Mouse (Mus musculus) olfactory bulb, adult 2 months (tissue): Measurements from ENCODE around the gene Slc7a1. TPM values are rescaled to one million over a fixed set of nuclear protein-coding genes. Genes with fewer than 3 reads are reported as not detected.

Experiments used
- H3K27ac ChIP-seq: fragments of 200-500 bp; 2 replicates; pipeline ENCODE4 v1.5.1; 2012; ENCODE audit warnings: low read depth, low read length; ENCODE audit not compliant: insufficient read depth
- H3K4me1 ChIP-seq: fragments of 200-500 bp; 2 replicates; pipeline ENCODE4 v1.6.1; 2012; ENCODE audit warnings: low read length; ENCODE audit not compliant: control insufficient read depth, insufficient read depth
- H3K4me3 ChIP-seq: fragments of 200-500 bp; 2 replicates; pipeline ENCODE4 v1.5.1; 2012; ENCODE audit warnings: mild to moderate bottlenecking, low read depth, low read length, moderate library complexity; ENCODE audit not compliant: insufficient read depth
- CTCF ChIP-seq: fragments of 200-500 bp; IDR thresholded peaks from 2 replicates; pipeline ENCODE4 v1.5.1; 2012; ENCODE audit warnings: low read depth, mild to moderate bottlenecking, low read length, moderate library complexity; ENCODE audit not compliant: insufficient read depth
- POLR2A ChIP-seq: fragments of 200-500 bp; IDR thresholded peaks from 2 replicates; pipeline ENCODE4 v1.6.1; 2012; ENCODE audit warnings: mild to moderate bottlenecking, low read depth, low read length, moderate library complexity; ENCODE audit not compliant: insufficient read depth
- WGBS: fragments of 180-500 bp; shearing (Covaris S2); methylation state at CpG from one replicate; pipeline ENCODE4 v1.1.7; 2018; 5-methylcytosine and 5-hydroxymethylcytosine counted together
- polyA plus RNA-seq: library from polyadenylated mRNA; stranded (reverse); fragments of >200 nt; gene quantifications from 2 replicates; pipeline ENCODE4 v1.2.4, GENCODE M21; 2012; ENCODE audit warnings: low replicate concordance; ENCODE audit not compliant: missing spikeins, insufficient read depth, insufficient read length

The Slc7a1 gene
- polyA plus RNA-seq, 1 experiment: not detected

DNA sequence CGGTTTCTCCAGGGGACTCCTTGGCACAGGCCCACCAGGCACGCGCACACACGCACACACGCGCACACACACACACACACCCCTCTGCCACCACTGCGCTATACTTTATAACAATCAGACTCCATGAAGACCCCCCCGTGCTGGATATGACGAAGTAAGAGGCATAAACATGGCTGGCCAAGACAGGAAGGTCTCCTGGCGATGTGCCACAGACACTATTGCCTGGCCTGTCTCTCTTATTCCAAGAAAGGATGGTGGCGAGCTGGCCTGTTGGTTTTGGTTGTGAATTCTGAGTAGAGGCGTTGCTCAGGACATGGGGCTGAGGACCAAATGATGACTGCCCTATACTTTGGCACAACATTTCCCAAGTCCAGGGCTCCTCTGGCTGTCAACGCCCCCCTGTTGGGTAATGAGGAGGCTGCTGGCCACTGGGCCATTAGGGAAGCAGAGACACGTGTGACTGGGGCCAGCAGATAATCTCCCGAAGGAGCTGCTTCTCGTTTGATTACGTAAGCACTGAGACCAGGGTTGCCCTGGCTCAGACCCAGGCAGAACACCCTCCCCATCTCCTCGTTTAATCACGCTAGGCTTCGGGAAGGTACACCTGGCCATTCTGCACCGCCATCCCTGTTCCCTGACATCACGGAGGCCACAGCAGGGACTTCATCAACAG lies 36.1 kb downstream of the Slc7a1 start:
- Histone ChIP-seq H3K4me3 (no peak overlapping the region), H3K4me1 (no peaks in the 10 kb centered on the region; the same call in 1 of the 2 replicates), H3K27ac (no peak overlapping the region)
- TF ChIP-seq POLR2A (no peak), CTCF (no peak)
- 83% methylated on average over 22 of the region's 22 CpGs for WGBS

DNA sequence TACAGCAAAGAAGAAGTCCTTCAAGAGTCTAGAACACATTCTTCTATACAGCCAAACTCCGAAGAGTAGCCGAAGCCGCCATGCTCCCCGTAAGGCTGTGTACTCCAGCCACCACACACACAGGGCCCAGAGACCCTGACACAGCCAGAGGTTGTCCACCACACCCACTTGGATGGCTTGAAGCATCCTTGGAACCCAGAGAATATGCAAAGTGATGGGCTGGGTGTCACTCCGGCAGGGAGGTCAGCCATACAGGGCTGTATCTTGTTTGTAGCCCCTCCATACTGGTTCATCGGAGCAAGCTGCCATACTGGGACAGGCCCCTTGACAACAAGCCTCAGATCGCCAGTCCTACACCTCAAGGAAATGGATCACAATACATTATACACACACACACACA lies 37.4 kb downstream of the Slc7a1 start:
- no peaks in the 10 kb centered on the region; the same call in 1 of the 2 replicates for H3K4me1 ChIP-seq
- 97% methylated on average over 7 of the region's 7 CpGs for WGBS
- H3K27ac ChIP-seq: no peak overlapping the region
- TF ChIP-seq POLR2A (no peak), CTCF (no peak)
- no peak overlapping the region for H3K4me3 ChIP-seq

DNA sequence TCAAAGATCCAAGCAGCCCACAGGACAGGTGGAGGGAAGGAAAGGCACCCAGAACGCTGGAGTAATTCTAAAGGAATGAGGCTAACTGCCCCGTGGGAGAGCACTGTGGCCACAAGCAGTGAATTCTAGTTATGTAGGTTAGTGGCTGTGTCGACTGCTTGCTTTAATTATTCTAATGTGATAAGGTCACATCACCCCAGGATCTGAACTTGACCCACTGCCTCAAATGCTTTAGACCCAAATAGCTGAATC lies 38.0 kb downstream of the Slc7a1 start:
- no peak overlapping the region for H3K27ac ChIP-seq
- no peak overlapping the region for H3K4me3 ChIP-seq
- TF ChIP-seq CTCF (no peak), POLR2A (no peak)
- no peaks in the 10 kb centered on the region; the same call in 1 of the 2 replicates for H3K4me1 ChIP-seq
- WGBS: 68% methylated on average over 3 of the region's 3 CpGs

DNA sequence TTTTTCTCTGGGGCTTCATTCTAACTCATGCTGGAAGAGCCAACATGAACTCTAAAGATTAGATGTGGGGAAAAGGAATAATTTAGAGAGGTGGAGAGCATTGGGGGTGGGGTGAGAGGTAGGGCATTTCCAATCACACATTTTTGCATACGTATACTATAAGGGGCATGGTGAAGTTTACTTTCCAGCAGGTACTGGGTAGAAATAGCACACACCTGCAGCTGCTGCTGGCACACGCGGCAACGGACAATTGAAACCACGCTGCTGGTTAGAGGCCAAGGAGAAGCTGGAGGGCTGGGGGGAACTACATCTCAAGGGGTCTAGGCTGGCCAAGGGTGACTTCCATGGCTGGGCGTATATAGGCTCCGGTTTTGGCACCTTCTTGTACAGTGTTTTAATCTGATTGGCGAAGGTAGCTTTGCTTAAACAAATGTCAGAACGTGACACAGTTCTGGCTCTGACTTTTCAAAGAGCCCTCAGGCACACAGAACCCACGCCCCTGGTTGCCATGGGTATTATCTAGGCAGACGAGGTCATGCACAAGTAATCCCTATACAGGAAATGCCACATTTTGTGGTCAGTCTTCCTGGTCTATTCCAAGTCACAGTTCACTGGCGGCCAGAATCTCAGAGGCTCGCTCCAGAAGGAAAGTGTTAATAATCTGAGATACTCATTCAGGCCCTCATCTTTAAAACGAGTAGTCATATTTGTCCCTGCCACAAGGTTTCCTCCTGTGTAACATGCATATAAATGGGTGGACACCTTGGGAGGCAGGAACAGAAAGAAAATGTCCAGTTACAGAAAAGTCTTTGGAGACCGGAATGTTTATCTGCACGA lies 38.6 kb downstream of the Slc7a1 start:
- 85% methylated on average over 16 of the region's 16 CpGs for WGBS

DNA sequence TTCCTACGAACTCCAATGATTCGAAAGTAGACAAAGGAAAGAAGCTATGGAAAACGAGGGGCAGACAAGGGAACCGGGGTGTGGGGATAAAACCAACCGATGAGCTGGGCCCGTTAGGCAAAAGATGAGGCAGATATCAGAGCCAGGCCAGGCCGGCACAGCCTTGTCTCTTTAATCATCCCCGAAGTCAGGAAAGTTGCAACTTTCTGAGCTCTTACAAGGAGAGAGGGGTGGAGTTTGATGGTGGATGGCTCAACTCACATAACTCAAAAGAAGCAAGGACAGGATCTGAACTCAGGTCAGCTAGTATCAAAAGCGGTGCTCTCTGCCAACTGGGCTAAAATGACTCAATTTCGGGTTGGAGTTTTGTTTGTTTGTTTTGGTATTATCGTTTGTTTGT lies 40.6 kb downstream of the Slc7a1 start:
- no peak for TF ChIP-seq POLR2A
- no peak for TF ChIP-seq CTCF
- H3K27ac ChIP-seq: no peak overlapping the region
- H3K4me1 ChIP-seq: no peaks in the 10 kb centered on the region; the same call in 1 of the 2 replicates
- no peak overlapping the region for H3K4me3 ChIP-seq
- 95% methylated on average over 11 of the region's 11 CpGs for WGBS

More for the DNA sequence above, 38.6 kb downstream of the Slc7a1 start:
- no peak for TF ChIP-seq CTCF
- Histone ChIP-seq H3K4me3 (no peak overlapping the region), H3K4me1 (no peaks in the 10 kb centered on the region; the same call in 1 of the 2 replicates), H3K27ac (no peak overlapping the region)

DNA sequence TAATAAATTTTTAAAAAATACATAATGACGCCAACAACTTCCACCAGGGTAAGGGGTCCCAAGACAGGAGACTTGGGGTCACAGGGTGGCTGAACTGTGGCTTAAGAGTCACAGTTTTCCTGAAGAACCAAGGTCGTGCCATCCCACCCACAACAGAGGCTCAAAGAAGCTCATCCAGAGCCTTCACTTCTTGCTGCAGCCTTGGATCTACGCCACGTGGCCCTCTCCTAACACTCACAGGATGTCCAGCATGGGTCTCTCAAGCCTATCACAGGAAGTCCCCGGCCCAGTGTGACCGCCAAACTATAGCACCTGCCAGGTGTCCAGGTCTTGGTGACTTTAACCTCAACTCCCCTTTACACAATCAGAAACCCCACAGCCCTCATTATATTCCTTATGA lies 42.5 kb downstream of the Slc7a1 start:
- Histone ChIP-seq H3K27ac (no peak overlapping the region), H3K4me3 (no peak overlapping the region), H3K4me1 (no peaks in the 10 kb centered on the region)
- TF ChIP-seq POLR2A (no peak), CTCF (no peak)
- WGBS: 98% methylated on average over 6 of the region's 6 CpGs

DNA sequence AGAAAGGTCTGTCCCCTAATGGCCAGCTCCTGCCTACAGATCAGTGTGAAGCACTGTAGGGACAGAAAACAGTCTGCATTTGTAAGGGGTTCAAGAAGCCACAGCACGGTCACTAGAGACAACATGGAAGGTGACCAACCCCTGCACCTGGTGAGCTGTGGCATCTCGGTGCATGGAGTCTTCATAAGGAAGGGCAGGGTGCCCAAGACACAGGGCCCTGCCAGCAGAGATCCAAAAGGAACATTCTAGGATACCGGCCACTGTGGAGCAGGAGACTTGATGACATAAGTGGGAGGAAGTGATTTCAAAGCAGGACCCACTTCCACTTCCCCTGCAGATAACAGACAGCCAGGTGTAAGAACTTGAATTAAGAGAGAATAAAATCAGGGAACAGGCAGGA lies 43.9 kb downstream of the Slc7a1 start:
- 84% methylated on average over 3 of the region's 3 CpGs for WGBS
- H3K4me3 ChIP-seq: no peak overlapping the region
- no peak overlapping the region for H3K27ac ChIP-seq
- H3K4me1 ChIP-seq: no peaks in the 10 kb centered on the region
- TF ChIP-seq POLR2A (no peak), CTCF (no peak)

DNA sequence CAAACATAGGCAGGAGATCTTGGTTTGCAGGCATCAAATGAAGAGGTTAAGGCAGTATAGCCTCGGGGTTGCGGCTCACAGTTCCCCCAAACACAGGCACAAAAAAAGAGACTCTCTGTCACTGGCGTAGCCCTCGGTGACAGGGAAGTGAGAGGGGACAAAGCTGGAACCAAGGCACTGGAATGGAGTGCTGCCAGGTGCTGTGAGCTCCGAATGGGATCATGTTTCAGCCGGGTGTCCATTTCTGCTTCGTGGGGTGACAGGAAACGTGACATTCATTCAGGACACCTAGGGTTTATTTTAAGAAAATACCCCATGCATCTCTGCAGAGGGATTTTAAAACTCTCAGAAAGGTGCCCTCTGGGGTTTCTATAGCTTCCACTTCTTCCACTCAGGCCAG lies 45.2 kb downstream of the Slc7a1 start:
- H3K27ac ChIP-seq: no peak overlapping the region
- no peaks in the 10 kb centered on the region for H3K4me1 ChIP-seq
- TF ChIP-seq POLR2A: no peak
- TF ChIP-seq CTCF: no peak
- no peak overlapping the region for H3K4me3 ChIP-seq
- 69% methylated on average over 8 of the region's 8 CpGs for WGBS

DNA sequence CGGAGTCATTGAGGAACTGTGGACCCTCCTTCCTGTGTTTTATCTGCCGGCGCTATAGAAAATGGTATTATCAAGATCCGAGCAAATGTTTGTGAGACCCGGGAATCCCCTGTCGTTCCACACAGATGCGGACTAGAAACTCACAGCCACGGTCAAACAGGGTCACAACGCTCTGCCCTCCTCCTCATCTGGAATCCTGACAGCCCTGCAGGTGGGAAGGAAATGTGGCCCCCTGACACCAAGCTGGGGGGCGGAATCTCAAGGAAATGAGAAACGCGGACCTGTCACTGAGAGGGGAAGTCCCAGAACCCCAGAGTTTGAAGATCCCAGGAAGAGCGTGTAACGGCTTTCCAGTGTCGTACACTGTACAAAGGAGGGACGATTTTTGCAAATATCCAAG lies 46.3 kb downstream of the Slc7a1 start:
- no peak overlapping the region for H3K4me3 ChIP-seq
- WGBS: 79% methylated on average over 16 of the region's 16 CpGs
- TF ChIP-seq POLR2A (no peak), CTCF (no peak)
- no peak overlapping the region for H3K27ac ChIP-seq
- no peaks in the 10 kb centered on the region for H3K4me1 ChIP-seq
